In genomic region chr16:84973446-84974175, GRCm38 (mm10) we compare ENCODE assay signal across 18 mouse cellular contexts.
A peak's percentile ranks its signal among the peaks of the same experiment; 100 is the strongest.
DNase-seq lines count a peak whose midpoint lies in the region; ATAC-seq and TF ChIP-seq lines count a peak whose summit lies in the region.
"Had no signal": no experiment of that assay in that cellular context is flagged by ENCODE, and none has a peak within 500 bp of the region (broad histone marks: within the 10 kb centered on the region; RNA-seq: fewer than 3 reads in every experiment).

No protein-coding gene starts in this region.

- H3K4me1 ChIP-seq in kidney, embryonic 15.5 days, result peaks cover 2% of the 10 kb centered on the region; the same call in 1 of the 2 replicates
- peaks cover 11% of the 10 kb centered on the region for H3K4me1 ChIP-seq in lung, postnatal 0 days (ENCODE audit: insufficient read depth, low read depth, low read length)
- peaks cover 8% of the 10 kb centered on the region; the same call in 1 of the 2 replicates for H3K4me1 ChIP-seq in neural tube, embryonic 15.5 days
- H3K4me1 ChIP-seq: forebrain, embryonic 10.5 days; limb, embryonic 15.5 days had no signal

- 88% methylated on average over 15 of the region's 15 CpGs for WGBS in kidney, embryonic 15.5 days
- 83% methylated on average over 15 of the region's 15 CpGs for WGBS in lung, postnatal 0 days
- WGBS in neural tube, embryonic 15.5 days, result 96% methylated on average over 15 of the region's 15 CpGs

- peak; percentile 21 to 24 for DNase-seq in cerebellum, postnatal 36 days
- no peak for DNase-seq in cerebellum, postnatal 4 days (ENCODE audit: low spot score in 2 of 2)
- DNase-seq in kidney, adult 8-10 months, result no peak
- DNase-seq in lung, postnatal 0 days (ENCODE audit: low spot score), result no peak
- DNase-seq in lung, postnatal 36 days, result no peak
- DNase-seq in urinary bladder, postnatal 4 days (ENCODE audit: low spot score in 2 of 2), result no peak
- DNase-seq: adrenal gland, postnatal 25 days; lung, postnatal 10 days; thymus, postnatal 14 days had no signal

- peaks cover 85% of the 10 kb centered on the region for H3K36me3 ChIP-seq in kidney, embryonic 15.5 days
- H3K36me3 ChIP-seq in lung, postnatal 0 days (ENCODE audit: insufficient read depth, low read length), result peaks cover 33% of the 10 kb centered on the region
- peaks cover 50% of the 10 kb centered on the region for H3K36me3 ChIP-seq in neural tube, embryonic 15.5 days

- TF ChIP-seq EP300 in lung, postnatal 0 days (IDR thresholded peaks at IDR 0.05), result peak; percentile 54; the same call in 1 of the 2 replicates

- no peak overlapping the region for H3K4me2 ChIP-seq in kidney, embryonic 15.5 days
- no peak overlapping the region for H3K4me2 ChIP-seq in lung, postnatal 0 days (replicated peaks; ENCODE audit: low read depth, low read length)
- H3K4me2 ChIP-seq in neural tube, embryonic 15.5 days, result no peak overlapping the region
- H3K4me2 ChIP-seq: hindbrain, embryonic 13.5 days; limb, embryonic 15.5 days had no signal

- H3K27ac ChIP-seq in kidney, embryonic 15.5 days, result peak overlapping the region; percentile 56
- H3K27ac ChIP-seq in lung, postnatal 0 days (ENCODE audit: low read length), result peak overlapping the region; percentile 8; the same call in 1 of the 2 replicates
- peak overlapping the region; percentile 30; the same call in 1 of the 2 replicates for H3K27ac ChIP-seq in neural tube, embryonic 15.5 days (replicated peaks)
- H3K27ac ChIP-seq: forebrain, embryonic 10.5 days; hindbrain, embryonic 13.5 days; limb, embryonic 15.5 days; midbrain, embryonic 10.5 days; stomach, postnatal 0 days had no signal

- no peaks in the 10 kb centered on the region for H3K27me3 ChIP-seq in kidney, embryonic 15.5 days
- no peaks in the 10 kb centered on the region for H3K27me3 ChIP-seq in lung, postnatal 0 days (replicated peaks; ENCODE audit: insufficient read depth, low read length)
- no peaks in the 10 kb centered on the region for H3K27me3 ChIP-seq in neural tube, embryonic 15.5 days (replicated peaks)
- H3K27me3 ChIP-seq: hindbrain, embryonic 13.5 days; limb, embryonic 15.5 days had no signal

- TF ChIP-seq CTCF in lung, postnatal 0 days (IDR thresholded peaks at IDR 0.05), result no peak

- ATAC-seq in kidney, embryonic 15.5 days (replicated peaks; ENCODE audit: low FRiP score), result no peak
- ATAC-seq in lung, postnatal 0 days, result no peak; the same call in 1 of the 2 replicates
- no peak for ATAC-seq in neural tube, embryonic 15.5 days (ENCODE audit: low FRiP score)
- ATAC-seq: activated CD4-positive, CD25-positive, alpha-beta regulatory T cell, adult 4 months; intestine, postnatal 0 days had no signal

- no peaks in the 10 kb centered on the region for H3K9me3 ChIP-seq in kidney, embryonic 15.5 days (replicated peaks)
- H3K9me3 ChIP-seq in lung, postnatal 0 days (ENCODE audit: low read length), result no peaks in the 10 kb centered on the region
- no peaks in the 10 kb centered on the region for H3K9me3 ChIP-seq in neural tube, embryonic 15.5 days (replicated peaks)
- H3K9me3 ChIP-seq: forebrain, embryonic 10.5 days; hindbrain, embryonic 13.5 days; limb, embryonic 15.5 days; midbrain, embryonic 10.5 days had no signal

- H3K9ac ChIP-seq in kidney, embryonic 15.5 days, result no peak overlapping the region
- H3K9ac ChIP-seq in lung, postnatal 0 days (replicated peaks; ENCODE audit: low read depth), result no peak overlapping the region
- no peak overlapping the region for H3K9ac ChIP-seq in neural tube, embryonic 15.5 days (replicated peaks)
- H3K9ac ChIP-seq: hindbrain, embryonic 13.5 days; limb, embryonic 15.5 days had no signal

- no peak overlapping the region for H3K4me3 ChIP-seq in kidney, embryonic 15.5 days (replicated peaks)
- no peak overlapping the region for H3K4me3 ChIP-seq in lung, postnatal 0 days (ENCODE audit: low read depth, low read length)
- H3K4me3 ChIP-seq in neural tube, embryonic 15.5 days (replicated peaks), result no peak overlapping the region
- H3K4me3 ChIP-seq: forebrain, embryonic 10.5 days; hindbrain, embryonic 13.5 days; limb, embryonic 15.5 days; midbrain, embryonic 10.5 days had no signal

Comparison
In these comparisons a context has a peak if more than half of its experiments do, and no peak if none do; other contexts are left out.
1. DNase-seq: peak in cerebellum, postnatal 36 days (2 of 2); none in cerebellum, postnatal 4 days (0 of 2), kidney, adult 8-10 months (0 of 2), lung, postnatal 0 days (single experiment), lung, postnatal 36 days (single experiment) and urinary bladder, postnatal 4 days (0 of 2).
2. Peak in every context shown above with its lines, with median percentiles within 50 percentile points of each other: H3K27ac ChIP-seq.